Mouse (Mus musculus) hindbrain, embryonic 15.5 days (tissue): ENCODE results near the gene Atp10b. TPM values are rescaled to one million over a fixed set of nuclear protein-coding genes. Genes with fewer than 3 reads are reported as not detected.

Experiments used
- ATAC-seq: fragments of 200-750 bp; cut with Nextera tagmentation; 2 replicates; pipeline ENCODE4 v1.8.0; 2017; ENCODE audit warnings: low read depth, moderate number of reproducible peaks, moderate TSS enrichment; ENCODE audit not compliant: low FRiP score
- H3K27ac ChIP-seq: fragments of 300-500 bp; sonication (generic); replicated peaks from 2 replicates; pipeline ENCODE4 v1.5.1; 2015; ENCODE audit warnings: mild to moderate bottlenecking, inconsistent platforms
- H3K27me3 ChIP-seq: fragments of 300-500 bp; sonication (generic); 2 replicates; pipeline ENCODE4 v1.6.1; 2015; ENCODE audit warnings: control low read depth, inconsistent platforms
- H3K36me3 ChIP-seq: fragments of 300-500 bp; sonication (generic); 2 replicates; pipeline ENCODE4 v1.6.1; 2015; ENCODE audit warnings: control low read depth, inconsistent platforms
- H3K4me1 ChIP-seq: fragments of 300-500 bp; sonication (generic); replicated peaks from 2 replicates; pipeline ENCODE4 v1.6.1; 2015; ENCODE audit warnings: control low read depth, inconsistent platforms
- H3K4me2 ChIP-seq: fragments of 300-500 bp; sonication (generic); 2 replicates; pipeline ENCODE4 v1.6.1; 2015; ENCODE audit warnings: moderate library complexity, mild to moderate bottlenecking, inconsistent platforms
- H3K4me3 ChIP-seq: fragments of 300-500 bp; sonication (generic); 2 replicates; pipeline ENCODE4 v1.5.1; 2015; ENCODE audit warnings: mild to moderate bottlenecking, inconsistent platforms
- H3K9ac ChIP-seq: fragments of 300-500 bp; sonication (generic); 2 replicates; pipeline ENCODE4 v1.6.1; 2015; ENCODE audit warnings: inconsistent platforms
- H3K9me3 ChIP-seq: fragments of 300-500 bp; sonication (generic); 2 replicates; pipeline ENCODE4 v1.6.1; 2016; ENCODE audit warnings: control low read depth, inconsistent platforms
- WGBS: fragments of 180-500 bp; shearing (Covaris S2); methylation state at CpG from one replicate; pipeline ENCODE4 v1.1.7; 2015; 5-methylcytosine and 5-hydroxymethylcytosine counted together
- polyA plus RNA-seq: library from polyadenylated mRNA; unstranded; fragments of >200 nt; fragmentation: Nextera tagmentation; extraction: Ambion mirVana; gene quantifications from 2 replicates; pipeline ENCODE4 v1.2.1, GENCODE M21; 2015

Gene Atp10b
- polyA plus RNA-seq, 1 experiment from 2014 or later: 0.22 TPM

GRCm38 (mm10) chr11:43160188-43160942 lies 10.7 kb downstream of the Atp10b start:
- no peaks in the 10 kb centered on the region for H3K4me1 ChIP-seq
- no peak for ATAC-seq
- H3K9me3 ChIP-seq: no peaks in the 10 kb centered on the region
- 70% methylated on average over 9 of the region's 9 CpGs for WGBS
- H3K27me3 ChIP-seq: no peaks in the 10 kb centered on the region
- no peak overlapping the region for H3K9ac ChIP-seq
- no peak overlapping the region for H3K4me3 ChIP-seq
- H3K27ac ChIP-seq: no peak overlapping the region
- H3K4me2 ChIP-seq: no peak overlapping the region
- no peaks in the 10 kb centered on the region for H3K36me3 ChIP-seq

GRCm38 (mm10) chr11:43170601-43171000 lies 20.9 kb downstream of the Atp10b start:
- no peak for ATAC-seq
- H3K9me3 ChIP-seq: no peaks in the 10 kb centered on the region
- H3K27me3 ChIP-seq: no peaks in the 10 kb centered on the region
- no peak overlapping the region for H3K4me2 ChIP-seq
- no peak overlapping the region for H3K4me3 ChIP-seq
- H3K9ac ChIP-seq: no peak overlapping the region
- H3K27ac ChIP-seq: no peak overlapping the region
- WGBS: 79% methylated on average over 2 of the region's 2 CpGs
- H3K36me3 ChIP-seq: no peaks in the 10 kb centered on the region
- no peaks in the 10 kb centered on the region for H3K4me1 ChIP-seq

DNA sequence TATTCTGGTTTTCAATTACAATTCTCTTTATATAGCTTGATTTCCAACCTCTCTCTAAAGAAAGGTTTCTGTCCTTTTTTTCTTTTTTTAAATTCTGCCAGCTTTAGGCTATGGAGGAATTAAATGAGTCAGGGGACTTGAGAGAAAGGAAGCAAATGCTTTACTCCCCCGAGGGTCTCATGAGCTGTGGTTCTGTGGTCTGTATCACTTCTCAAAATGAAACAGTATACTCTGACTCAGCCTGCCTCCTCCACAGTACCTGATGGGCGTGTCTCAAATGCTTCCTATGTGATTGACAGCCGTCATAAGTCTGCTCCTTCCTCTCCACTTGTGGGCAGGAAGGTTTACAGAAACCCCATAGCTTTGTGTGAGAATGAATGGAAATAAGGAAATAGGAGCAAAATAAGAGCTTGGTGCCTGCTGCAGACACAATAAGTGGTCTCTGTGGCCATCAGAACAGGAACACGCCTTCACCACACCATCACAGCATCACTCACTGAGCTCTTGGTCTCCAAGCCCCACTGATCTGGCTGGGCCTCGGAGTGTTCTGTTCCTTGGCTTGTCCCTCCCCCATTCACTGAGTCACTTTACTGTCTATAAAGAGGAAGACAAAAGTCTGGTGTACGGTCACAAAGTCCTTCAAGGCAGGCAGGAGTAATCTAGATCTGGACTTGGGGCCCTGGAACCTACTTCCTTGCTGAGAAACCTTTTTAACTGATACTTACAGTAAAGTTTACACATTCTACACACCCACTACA lies 24.9 kb downstream of the Atp10b start:
- Histone ChIP-seq H3K4me3 (no peak overlapping the region), H3K27ac (no peak overlapping the region), H3K4me1 (no peaks in the 10 kb centered on the region), H3K4me2 (no peak overlapping the region), H3K36me3 (no peaks in the 10 kb centered on the region), H3K9ac (no peak overlapping the region), H3K27me3 (no peaks in the 10 kb centered on the region), H3K9me3 (no peaks in the 10 kb centered on the region)
- 78% methylated on average over 6 of the region's 6 CpGs for WGBS
- ATAC-seq: no peak

GRCm38 (mm10) chr11:43182401-43182800 lies 32.7 kb downstream of the Atp10b start:
- H3K36me3 ChIP-seq: no peaks in the 10 kb centered on the region
- no peak overlapping the region for H3K4me3 ChIP-seq
- H3K4me1 ChIP-seq: no peaks in the 10 kb centered on the region
- ATAC-seq: no peak
- H3K27me3 ChIP-seq: no peaks in the 10 kb centered on the region
- no peak overlapping the region for H3K9ac ChIP-seq
- H3K9me3 ChIP-seq: no peaks in the 10 kb centered on the region
- H3K4me2 ChIP-seq: no peak overlapping the region
- H3K27ac ChIP-seq: no peak overlapping the region
- WGBS: 74% methylated on average over 2 of the region's 2 CpGs

- ATAC-seq: no peak
- no peak overlapping the region for H3K27ac ChIP-seq
- no peaks in the 10 kb centered on the region for H3K9me3 ChIP-seq
- H3K4me2 ChIP-seq: no peak overlapping the region
- H3K27me3 ChIP-seq: no peaks in the 10 kb centered on the region
- H3K9ac ChIP-seq: no peak overlapping the region
- no peak overlapping the region for H3K4me3 ChIP-seq
- no peaks in the 10 kb centered on the region for H3K4me1 ChIP-seq
- no peaks in the 10 kb centered on the region for H3K36me3 ChIP-seq
- 61% methylated on average over 1 of the region's 1 CpGs for WGBS
These were observed 33.1 kb downstream of the Atp10b start for GRCm38 (mm10) chr11:43182816-43183215.

GRCm38 (mm10) chr11:43183457-43183856 lies 33.8 kb downstream of the Atp10b start:
- Histone ChIP-seq H3K27ac (no peak overlapping the region), H3K4me3 (no peak overlapping the region), H3K36me3 (no peaks in the 10 kb centered on the region), H3K4me1 (no peaks in the 10 kb centered on the region), H3K9ac (no peak overlapping the region), H3K4me2 (no peak overlapping the region), H3K27me3 (no peaks in the 10 kb centered on the region), H3K9me3 (no peaks in the 10 kb centered on the region)
- WGBS: 87% methylated on average over 4 of the region's 4 CpGs
- ATAC-seq: no peak

DNA sequence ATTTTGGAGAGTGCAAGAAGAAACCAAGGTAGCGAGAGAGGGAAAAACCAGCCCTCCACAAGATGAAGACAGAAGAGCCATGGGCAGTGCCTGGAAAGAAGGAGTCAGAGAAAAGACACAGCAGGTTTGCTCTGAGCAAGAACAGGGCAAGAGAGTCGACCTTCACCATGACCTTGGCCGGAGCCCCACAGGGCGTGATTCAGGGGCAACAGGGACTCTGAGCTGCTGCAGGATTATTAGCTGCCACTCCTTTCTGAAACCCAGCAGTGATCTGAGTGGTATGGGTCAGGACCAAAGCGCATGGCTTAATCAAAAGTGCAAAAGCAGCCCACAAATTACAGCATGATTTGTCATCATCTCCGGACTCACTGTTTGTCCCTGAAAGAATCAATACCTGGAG lies 36.6 kb downstream of the Atp10b start:
- H3K4me2 ChIP-seq: no peak overlapping the region
- no peak overlapping the region for H3K9ac ChIP-seq
- H3K4me3 ChIP-seq: no peak overlapping the region
- ATAC-seq: no peak
- H3K36me3 ChIP-seq: no peaks in the 10 kb centered on the region
- H3K4me1 ChIP-seq: no peaks in the 10 kb centered on the region
- no peaks in the 10 kb centered on the region for H3K9me3 ChIP-seq
- H3K27ac ChIP-seq: no peak overlapping the region
- WGBS: 73% methylated on average over 6 of the region's 6 CpGs
- no peaks in the 10 kb centered on the region for H3K27me3 ChIP-seq

- H3K27ac ChIP-seq: no peak overlapping the region
- H3K9me3 ChIP-seq: no peaks in the 10 kb centered on the region
- H3K4me2 ChIP-seq: no peak overlapping the region
- no peaks in the 10 kb centered on the region for H3K4me1 ChIP-seq
- H3K36me3 ChIP-seq: no peaks in the 10 kb centered on the region
- no peak overlapping the region for H3K9ac ChIP-seq
- H3K27me3 ChIP-seq: no peaks in the 10 kb centered on the region
- 92% methylated on average over 3 of the region's 3 CpGs for WGBS
- no peak for ATAC-seq
- H3K4me3 ChIP-seq: no peak overlapping the region
These were observed 40.3 kb downstream of the Atp10b start for GRCm38 (mm10) chr11:43189817-43190593.

DNA sequence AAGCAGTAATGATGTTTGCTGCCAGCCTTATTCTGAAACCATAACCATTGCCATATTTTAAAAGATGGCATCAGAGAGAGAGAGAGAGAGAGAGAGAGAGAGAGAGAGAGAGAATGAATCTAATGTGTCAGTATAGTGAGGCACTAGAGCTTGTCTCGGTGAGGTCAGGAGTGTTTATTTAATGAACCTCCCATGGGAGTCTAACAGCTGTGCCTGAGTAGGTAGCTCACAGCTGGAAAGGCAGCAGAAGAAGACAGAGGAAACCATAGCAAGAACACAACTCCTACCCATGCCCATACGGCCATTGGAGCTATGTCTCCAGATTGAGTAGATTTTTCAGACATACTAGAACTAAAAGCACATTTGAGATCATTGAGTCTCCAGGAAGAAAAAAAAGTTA lies 49.1 kb downstream of the Atp10b start:
- Histone ChIP-seq H3K9ac (no peak overlapping the region), H3K27ac (no peak overlapping the region), H3K4me3 (no peak overlapping the region), H3K27me3 (no peaks in the 10 kb centered on the region), H3K4me2 (no peak overlapping the region), H3K4me1 (0 out of 2 replicates have a peak, but pooled peaks cover 5% of the 10 kb centered on the region), H3K36me3 (no peaks in the 10 kb centered on the region), H3K9me3 (no peaks in the 10 kb centered on the region)
- no peak for ATAC-seq
- 76% methylated on average over 2 of the region's 2 CpGs for WGBS

- Histone ChIP-seq H3K9me3 (no peaks in the 10 kb centered on the region), H3K27me3 (no peaks in the 10 kb centered on the region), H3K9ac (no peak overlapping the region), H3K4me1 (0 out of 2 replicates have a peak, but pooled peaks cover 6% of the 10 kb centered on the region), H3K27ac (no peak overlapping the region), H3K4me3 (no peak overlapping the region), H3K36me3 (no peaks in the 10 kb centered on the region), H3K4me2 (no peak overlapping the region)
- no peak for ATAC-seq
These were observed 49.7 kb downstream of the Atp10b start for GRCm38 (mm10) chr11:43199358-43199757.

DNA sequence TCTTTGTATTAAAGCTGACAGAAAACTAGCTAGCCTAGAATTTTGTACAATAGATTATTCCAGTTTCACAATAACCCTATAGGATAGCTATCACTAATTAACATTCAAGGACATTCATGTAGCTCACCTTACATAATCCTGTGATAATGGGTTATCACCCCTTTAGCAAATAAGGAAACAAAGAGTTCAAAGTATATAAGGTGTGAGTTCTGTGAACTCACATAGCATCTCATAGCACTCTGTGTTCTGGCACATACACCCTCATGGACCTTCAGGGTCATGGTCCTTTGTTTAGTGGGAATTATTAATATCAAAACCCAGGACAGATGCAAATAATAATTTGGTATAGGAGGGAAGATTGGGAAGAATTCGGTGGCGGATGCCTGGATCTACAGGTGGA lies 50.4 kb downstream of the Atp10b start:
- 100% methylated on average over 2 of the region's 2 CpGs for WGBS
- Histone ChIP-seq H3K27ac (no peak overlapping the region), H3K9me3 (no peaks in the 10 kb centered on the region), H3K36me3 (no peaks in the 10 kb centered on the region), H3K4me2 (no peak overlapping the region), H3K9ac (no peak overlapping the region), H3K4me1 (0 out of 2 replicates have a peak, but pooled peaks cover 6% of the 10 kb centered on the region), H3K27me3 (no peaks in the 10 kb centered on the region), H3K4me3 (no peak overlapping the region)
- no peak for ATAC-seq

DNA sequence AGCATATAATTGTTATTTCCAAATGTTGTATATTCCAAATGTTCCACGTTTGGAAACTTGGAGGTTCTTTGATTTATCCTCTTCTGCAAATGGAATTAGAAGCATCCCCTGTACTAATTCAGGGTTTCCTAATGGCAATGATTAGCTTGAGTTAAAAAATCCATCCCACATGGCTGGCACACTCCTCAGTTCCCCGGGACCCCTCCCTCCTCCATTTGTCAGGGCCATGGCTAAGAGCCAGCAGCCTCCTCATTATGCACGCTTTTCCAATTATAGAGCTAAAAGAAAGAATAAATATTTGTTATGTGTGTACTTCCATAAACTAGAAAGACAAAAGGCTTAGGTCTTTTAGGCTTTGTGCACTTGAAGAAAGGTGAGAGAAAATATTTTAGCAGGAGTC lies 53.9 kb downstream of the Atp10b start:
- Histone ChIP-seq H3K9me3 (no peaks in the 10 kb centered on the region), H3K4me1 (0 out of 2 replicates have a peak, but pooled peaks cover 6% of the 10 kb centered on the region), H3K4me2 (no peak overlapping the region), H3K9ac (no peak overlapping the region), H3K27me3 (no peaks in the 10 kb centered on the region), H3K36me3 (no peaks in the 10 kb centered on the region), H3K4me3 (no peak overlapping the region), H3K27ac (no peak overlapping the region)
- 42% methylated on average over 3 of the region's 3 CpGs for WGBS
- ATAC-seq: no peak
